Mouse (Mus musculus): Measurements from ENCODE around the gene Zfp281. TPM values are rescaled to one million over a fixed set of nuclear protein-coding genes. Genes with fewer than 3 reads are reported as not detected.

Zfp281 gene
- polyA plus RNA-seq, 1 experiment: 4.6 TPM

DNA sequence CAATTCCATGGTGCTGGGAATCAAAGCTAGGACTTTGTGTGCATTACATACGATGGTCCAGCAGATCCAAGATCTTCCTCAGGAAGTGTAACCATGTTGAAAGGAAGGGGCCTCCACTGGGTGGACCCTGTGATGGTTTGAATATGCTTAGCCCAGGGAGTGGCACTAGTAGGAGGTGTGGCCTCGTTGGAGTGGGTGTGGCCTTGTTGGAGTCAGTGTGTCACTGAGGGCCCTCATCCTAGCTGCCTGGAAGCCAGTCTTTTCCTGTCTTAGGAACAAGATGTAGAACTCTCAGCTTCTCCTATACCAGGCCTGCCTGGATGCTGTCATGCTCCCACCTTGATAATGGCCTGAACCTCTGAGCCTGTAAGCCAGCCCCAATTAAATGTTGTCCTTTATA is 27.9 kb upstream of the Zfp281 start:
- WGBS: 55% methylated on average over 2 of the region's 2 CpGs
- TF ChIP-seq POLR2A (IDR thresholded peaks at IDR 0.05; ENCODE audit: borderline replicate concordance, extremely low read depth, low read depth, low read length) (no peak), CTCF (IDR thresholded peaks at IDR 0.05; ENCODE audit: insufficient read depth, low read length) (no peak)
- no peak for DNase-seq
- no peaks in the 10 kb centered on the region for H3K4me1 ChIP-seq (ENCODE audit: control insufficient read depth, insufficient read depth, low read length)
- no peak overlapping the region for H3K4me3 ChIP-seq (replicated peaks; ENCODE audit: extremely low read depth, low read depth, low read length)

DNA sequence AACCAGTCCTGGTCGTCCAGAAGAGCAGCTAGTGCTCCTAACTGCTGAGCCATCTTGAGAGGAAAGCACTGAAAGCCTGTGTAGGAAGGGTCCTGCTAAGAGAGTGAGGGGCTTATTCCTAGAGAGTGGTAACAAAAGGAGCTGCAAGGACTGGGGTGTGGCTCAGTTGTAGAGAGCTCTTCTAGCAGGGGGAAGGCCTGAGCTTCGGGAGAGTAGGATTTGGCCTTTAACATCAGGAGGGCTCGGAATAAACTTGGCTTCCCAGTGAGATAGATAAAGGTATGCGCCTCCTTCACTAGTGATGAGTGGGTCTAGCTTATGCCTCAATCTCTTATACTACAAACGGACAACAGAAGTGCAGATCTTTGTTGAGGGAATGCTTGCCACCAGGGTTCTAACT is 26.4 kb upstream of the Zfp281 start:
- no peak overlapping the region for H3K4me3 ChIP-seq (replicated peaks; ENCODE audit: extremely low read depth, low read depth, low read length)
- WGBS: 76% methylated on average over 5 of the region's 5 CpGs

DNA sequence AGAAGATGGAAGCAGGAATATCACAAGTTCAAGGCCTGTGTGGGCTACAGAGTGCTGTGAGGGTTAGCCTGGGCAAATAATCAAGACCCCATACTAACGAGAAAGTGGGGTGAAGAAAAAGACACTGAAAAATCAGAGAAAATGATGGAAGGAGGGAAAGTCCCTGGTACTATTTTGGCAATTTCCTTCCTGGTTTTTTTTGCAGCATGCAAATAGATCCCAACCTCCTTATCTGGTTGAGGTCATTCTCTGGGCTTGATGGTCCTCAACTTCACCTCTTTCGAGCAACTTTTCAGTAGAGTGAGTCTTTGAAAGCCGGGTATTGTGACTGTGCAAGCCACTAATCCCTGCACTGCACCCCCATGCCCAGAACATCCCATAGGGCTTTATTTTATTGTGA is 24.6 kb upstream of the Zfp281 start:
- no peak for DNase-seq
- Histone ChIP-seq H3K4me1 (ENCODE audit: control insufficient read depth, insufficient read depth, low read length) (no peaks in the 10 kb centered on the region), H3K4me3 (replicated peaks; ENCODE audit: extremely low read depth, low read depth, low read length) (no peak overlapping the region)
- TF ChIP-seq POLR2A (IDR thresholded peaks at IDR 0.05; ENCODE audit: borderline replicate concordance, extremely low read depth, low read depth, low read length): no peak
- no peak for TF ChIP-seq CTCF (IDR thresholded peaks at IDR 0.05; ENCODE audit: insufficient read depth, low read length)
- 43% methylated on average over 3 of the region's 3 CpGs for WGBS

More for the DNA sequence above, 26.4 kb upstream of the Zfp281 start:
- DNase-seq: no peak
- no peaks in the 10 kb centered on the region for H3K4me1 ChIP-seq (ENCODE audit: control insufficient read depth, insufficient read depth, low read length)
- no peak for TF ChIP-seq POLR2A (IDR thresholded peaks at IDR 0.05; ENCODE audit: borderline replicate concordance, extremely low read depth, low read depth, low read length)
- no peak for TF ChIP-seq CTCF (IDR thresholded peaks at IDR 0.05; ENCODE audit: insufficient read depth, low read length)

DNA sequence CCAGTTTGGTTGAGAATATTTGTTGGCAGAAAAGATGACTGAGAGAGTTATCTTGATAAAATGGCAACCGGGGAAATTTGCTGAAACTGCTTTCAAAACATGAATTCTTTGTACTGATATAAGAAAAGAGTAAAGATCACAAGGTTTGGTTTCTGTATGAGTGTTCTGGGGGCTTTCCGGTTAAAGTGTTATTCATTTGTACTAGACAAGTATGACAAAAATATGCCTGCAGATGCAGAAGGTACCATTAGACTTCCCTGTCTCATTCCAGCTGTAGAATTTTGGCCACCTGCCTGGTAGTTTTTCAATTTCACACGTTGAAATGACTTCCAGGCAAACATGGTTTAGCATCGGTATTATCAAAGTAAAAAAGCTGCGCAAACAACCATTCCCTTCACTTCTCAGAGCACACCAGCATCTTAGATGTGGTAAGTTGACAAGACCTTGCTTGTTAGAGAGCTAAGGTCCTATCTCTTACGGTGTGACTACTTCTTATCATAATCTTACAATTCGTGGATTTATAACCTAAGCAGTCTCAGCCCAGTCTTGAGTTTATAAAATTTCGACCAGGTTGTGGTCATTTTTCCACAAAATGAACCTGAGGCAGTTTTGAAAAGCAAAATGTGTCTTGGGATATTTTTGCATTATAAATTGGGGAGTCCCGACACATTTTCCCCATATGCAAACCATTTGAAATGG is 23.9 kb upstream of the Zfp281 start:
- Histone ChIP-seq H3K4me3 (replicated peaks; ENCODE audit: extremely low read depth, low read depth, low read length) (no peak overlapping the region), H3K4me1 (ENCODE audit: control insufficient read depth, insufficient read depth, low read length) (no peaks in the 10 kb centered on the region)
- TF ChIP-seq POLR2A (IDR thresholded peaks at IDR 0.05; ENCODE audit: borderline replicate concordance, extremely low read depth, low read depth, low read length) (no peak), CTCF (IDR thresholded peaks at IDR 0.05; ENCODE audit: insufficient read depth, low read length) (no peak)
- DNase-seq: no peak
- 57% methylated on average over 9 of the region's 9 CpGs for WGBS

DNA sequence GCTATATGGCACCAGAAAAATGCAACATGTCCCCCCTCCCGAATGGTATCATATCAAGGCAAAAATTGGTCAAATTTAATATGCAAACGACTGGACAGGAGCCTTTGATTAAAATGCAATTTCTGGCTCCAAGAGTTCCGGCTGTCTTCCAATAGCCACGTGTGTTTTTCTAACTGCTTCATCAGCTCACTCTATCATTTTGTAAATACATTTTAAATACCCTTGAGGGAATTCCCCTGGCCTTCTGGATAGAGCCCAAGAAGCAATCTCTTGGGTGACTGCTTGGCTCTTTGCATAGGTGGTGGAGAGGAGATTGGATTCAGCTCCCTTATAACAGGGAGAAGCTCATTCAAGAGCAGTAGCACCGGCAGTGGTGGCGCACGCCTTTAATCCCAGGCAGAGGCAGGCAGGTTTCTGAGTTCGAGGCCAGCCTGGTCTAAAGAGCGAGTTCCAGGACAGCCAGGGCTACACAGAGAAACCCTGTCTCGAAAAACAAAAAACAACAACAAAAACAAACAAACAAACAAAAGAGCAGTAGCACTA is 23.3 kb upstream of the Zfp281 start:
- Histone ChIP-seq H3K4me3 (replicated peaks; ENCODE audit: extremely low read depth, low read depth, low read length) (no peak overlapping the region), H3K4me1 (ENCODE audit: control insufficient read depth, insufficient read depth, low read length) (no peaks in the 10 kb centered on the region)
- TF ChIP-seq CTCF (IDR thresholded peaks at IDR 0.05; ENCODE audit: insufficient read depth, low read length) (no peak), POLR2A (IDR thresholded peaks at IDR 0.05; ENCODE audit: borderline replicate concordance, extremely low read depth, low read depth, low read length) (no peak)
- 70% methylated on average over 10 of the region's 10 CpGs for WGBS
- DNase-seq: no peak

DNA sequence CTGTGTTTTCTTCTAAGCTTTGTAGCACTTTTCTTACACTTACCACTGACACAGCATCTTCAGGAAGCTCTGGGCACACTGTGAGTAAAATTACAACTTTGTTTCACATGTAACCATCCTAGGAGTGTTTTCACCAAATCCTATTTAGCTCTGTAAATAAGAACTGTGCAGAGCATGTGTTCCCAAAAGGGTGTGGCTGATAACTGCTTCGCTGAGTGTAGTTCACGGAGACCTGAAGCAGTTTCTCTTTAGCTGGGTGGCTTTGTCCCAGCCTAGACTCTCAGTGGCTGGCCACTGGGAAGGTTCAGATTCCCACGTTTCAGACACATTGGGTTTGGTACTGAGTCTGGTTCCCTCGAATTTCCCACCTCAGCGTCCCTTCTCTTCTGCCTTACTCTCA is 22.4 kb upstream of the Zfp281 start:
- no peak for TF ChIP-seq CTCF (IDR thresholded peaks at IDR 0.05; ENCODE audit: insufficient read depth, low read length)
- TF ChIP-seq POLR2A (IDR thresholded peaks at IDR 0.05; ENCODE audit: borderline replicate concordance, extremely low read depth, low read depth, low read length): no peak
- DNase-seq: no peak

DNA sequence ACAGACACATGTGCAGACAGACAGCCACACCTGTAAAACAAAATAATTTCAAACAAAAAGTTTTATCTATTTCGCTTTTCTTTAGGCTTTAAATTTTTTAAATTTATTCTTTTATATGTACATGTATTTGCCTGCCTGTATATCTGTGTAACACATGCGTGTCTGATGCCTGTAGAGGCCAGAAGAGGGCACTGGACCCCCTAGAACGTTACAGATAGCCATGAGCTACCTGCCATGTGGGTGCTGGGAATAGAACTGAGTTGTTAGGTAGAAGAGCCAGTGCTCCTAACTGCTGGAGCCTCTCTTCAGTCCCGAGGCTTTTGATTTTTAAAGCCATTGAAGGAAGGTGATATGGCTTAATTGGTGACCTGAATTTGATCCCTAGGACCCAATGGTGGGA is 20.5 kb upstream of the Zfp281 start:
- DNase-seq: no peak
- H3K4me3 ChIP-seq (replicated peaks; ENCODE audit: extremely low read depth, low read depth, low read length): no peak overlapping the region
- TF ChIP-seq POLR2A (IDR thresholded peaks at IDR 0.05; ENCODE audit: borderline replicate concordance, extremely low read depth, low read depth, low read length) (no peak), CTCF (IDR thresholded peaks at IDR 0.05; ENCODE audit: insufficient read depth, low read length) (no peak)
- no peaks in the 10 kb centered on the region for H3K4me1 ChIP-seq (ENCODE audit: control insufficient read depth, insufficient read depth, low read length)
- 86% methylated on average over 4 of the region's 4 CpGs for WGBS

More for the DNA sequence above, 22.4 kb upstream of the Zfp281 start:
- 62% methylated on average over 5 of the region's 5 CpGs for WGBS
- H3K4me3 ChIP-seq (replicated peaks; ENCODE audit: extremely low read depth, low read depth, low read length): no peak overlapping the region
- H3K4me1 ChIP-seq (ENCODE audit: control insufficient read depth, insufficient read depth, low read length): no peaks in the 10 kb centered on the region

DNA sequence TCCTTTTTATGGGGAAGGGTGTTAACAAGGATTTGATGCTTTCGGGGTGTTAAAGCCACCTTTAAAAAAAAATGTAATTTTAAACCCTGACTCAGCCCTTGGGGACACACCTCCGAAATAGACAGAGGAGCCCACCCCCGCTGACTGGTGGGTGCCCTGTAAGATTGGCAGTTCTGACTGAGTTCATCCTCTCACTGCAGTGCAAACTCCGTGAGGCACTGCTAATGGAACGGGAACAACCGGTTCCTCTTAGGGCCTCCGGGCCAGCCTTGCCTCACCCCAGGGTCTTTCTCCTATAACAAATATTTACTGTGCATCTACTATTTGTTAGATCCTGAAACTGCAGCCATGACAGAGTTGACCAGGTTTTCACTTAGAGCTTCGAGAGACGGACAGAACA is 18.9 kb upstream of the Zfp281 start:
- no peak for DNase-seq
- Histone ChIP-seq H3K4me1 (ENCODE audit: control insufficient read depth, insufficient read depth, low read length) (no peaks in the 10 kb centered on the region), H3K4me3 (replicated peaks; ENCODE audit: extremely low read depth, low read depth, low read length) (no peak overlapping the region)
- TF ChIP-seq POLR2A (IDR thresholded peaks at IDR 0.05; ENCODE audit: borderline replicate concordance, extremely low read depth, low read depth, low read length) (no peak), CTCF (IDR thresholded peaks at IDR 0.05; ENCODE audit: insufficient read depth, low read length) (no peak)
- 65% methylated on average over 9 of the region's 9 CpGs for WGBS

DNA sequence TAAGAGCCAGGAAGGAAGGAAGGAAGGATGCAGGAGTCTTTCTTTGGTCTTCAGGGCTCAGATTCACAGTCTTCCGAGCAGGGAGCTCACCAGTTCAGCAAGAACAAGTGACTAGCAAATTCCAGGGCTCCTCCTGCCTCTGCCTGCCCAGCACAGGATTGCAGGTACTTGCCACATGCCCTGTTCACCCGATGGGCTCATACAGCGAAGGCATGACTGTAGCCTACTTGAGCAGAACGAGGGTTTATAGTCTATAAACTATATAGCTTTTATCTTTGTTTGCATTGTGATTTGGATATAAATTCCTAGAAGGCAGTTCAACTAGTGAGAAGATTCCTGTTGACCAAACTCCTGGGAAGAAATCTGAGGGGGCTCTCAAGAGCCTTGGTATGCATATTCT is 18.4 kb upstream of the Zfp281 start:
- Histone ChIP-seq H3K4me3 (replicated peaks; ENCODE audit: extremely low read depth, low read depth, low read length) (no peak overlapping the region), H3K4me1 (ENCODE audit: control insufficient read depth, insufficient read depth, low read length) (no peaks in the 10 kb centered on the region)
- 69% methylated on average over 4 of the region's 4 CpGs for WGBS
- no peak for TF ChIP-seq CTCF (IDR thresholded peaks at IDR 0.05; ENCODE audit: insufficient read depth, low read length)
- TF ChIP-seq POLR2A (IDR thresholded peaks at IDR 0.05; ENCODE audit: borderline replicate concordance, extremely low read depth, low read depth, low read length): no peak
- DNase-seq: no peak

All from lung, adult 2 months (tissue).